Mouse (Mus musculus): ENCODE data around the gene Tbc1d10b.

GRCm38 (mm10) chr7:127213930-127214329, 5.7 kb upstream of the Tbc1d10b start:
- no peak for TF ChIP-seq POLR2A (IDR thresholded peaks at IDR 0.05; ENCODE audit: low read depth, low read length)
- TF ChIP-seq CTCF (IDR thresholded peaks at IDR 0.05; ENCODE audit: extremely low read depth, insufficient read length, insufficient replicate concordance, low read depth, low read length): no peak

Measured in small intestine, adult 2 months (tissue).